Mouse (Mus musculus) naive thymus-derived CD4-positive, alpha-beta T cell, adult 5 months (primary cell): ENCODE measurements around the gene Asb9. TPM values are rescaled to one million over a fixed set of nuclear protein-coding genes. Genes with fewer than 3 reads are reported as not detected.

Experiments used
- polyA plus RNA-seq: library from polyadenylated mRNA; unstranded; fragments of 100-300 nt; shearing (Covaris generic); gene quantifications from one replicate; pipeline ENCODE4 v1.2.1, GENCODE M21; 2017

Asb9 gene
- polyA plus RNA-seq = not detected

GRCm38 (mm10) chrX:164505709-164506498, at the start of gene Asb9:
Gene Asb9, plus strand, starts transcription at chrX:164506327.

Other genes starting within 250 kb of the Asb9 start
- gene Bmx, start 248.1 kb upstream of the Asb9 start, polyA plus RNA-seq = not detected
- gene Pir, start 237.0 kb upstream of the Asb9 start, polyA plus RNA-seq = not detected
- not detected for gene Vegfd, start 132.9 kb upstream of the Asb9 start, polyA plus RNA-seq
- 14.0 TPM for gene Piga, start 86.5 kb upstream of the Asb9 start, polyA plus RNA-seq
- not detected for gene Asb11, start 69.3 kb upstream of the Asb9 start, polyA plus RNA-seq